Mouse (Mus musculus) adrenal gland, adult 18-20 months (tissue): ENCODE measurements around the gene Col4a6. TPM values are rescaled to one million over a fixed set of nuclear protein-coding genes. Genes with fewer than 3 reads are reported as not detected.
A peak's percentile ranks its signal among the peaks of the same experiment; 100 is the strongest.

ENCODE experiments used
- DNase-seq, 2 experiments: peaks; one replicate each; pipeline ENCODE4 v3.0.0; 2021 to 2022; ENCODE audit warnings: low spot score in 2 of 2
- long read RNA-seq, 2 experiments: library from polyadenylated mRNA; stranded (forward); transcript quantifications; one replicate each; pipeline ENCODE4 v2.0.0; 2021
- total RNA-seq, 2 experiments: library from RNA; stranded (reverse); gene quantifications; 1 replicate in 1 of 2; 2 replicates in 1 of 2; pipeline ENCODE4 v1.2.3; 2021

Gene Col4a6
- total RNA-seq, result 1 to 10 TPM in 1 of 2 experiments, under 1 TPM in 1; 0.93 to 1.1 TPM
- long read RNA-seq, experiment 1, result 0 reads
- long read RNA-seq, experiment 2, result 0 reads

DNA sequence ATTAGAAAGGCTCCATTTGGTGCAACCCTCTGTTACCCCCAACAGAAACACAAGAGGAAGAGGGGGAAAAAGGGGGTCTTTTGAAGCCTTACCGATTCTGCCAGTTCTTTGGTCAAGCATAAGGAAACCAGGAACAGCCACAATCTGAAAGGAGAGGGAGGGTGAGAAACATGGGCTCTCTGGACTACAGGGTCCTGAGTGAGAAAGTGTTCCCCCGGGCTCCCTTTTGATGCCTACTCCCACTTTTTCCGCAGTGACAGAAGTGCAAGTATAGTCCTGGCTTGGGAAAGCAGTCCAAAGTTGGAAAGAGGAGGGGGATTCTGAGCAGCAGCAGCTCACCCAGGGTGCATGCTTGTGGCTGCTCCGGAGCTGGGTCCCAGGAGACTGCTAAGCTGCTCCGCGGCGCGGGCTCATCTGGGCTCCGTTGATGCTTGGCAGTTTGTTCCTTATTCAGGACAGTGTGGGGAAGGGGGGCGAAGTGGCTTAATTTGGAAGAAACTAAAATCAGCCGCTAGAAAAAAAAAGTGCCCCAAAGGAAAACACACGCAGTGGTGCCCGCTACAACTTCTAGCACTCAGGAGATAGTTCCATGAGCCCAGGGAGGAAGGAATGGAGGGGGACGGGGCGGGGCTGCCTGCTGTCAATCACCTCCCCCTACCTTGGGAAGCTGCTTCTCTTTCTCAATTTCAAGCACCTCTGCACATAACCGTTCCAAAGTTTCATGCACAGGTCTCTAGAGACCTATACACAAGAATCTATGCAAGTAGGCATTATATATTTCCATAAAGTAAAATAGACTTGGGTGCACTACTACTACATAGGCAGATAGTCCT lies at the start of gene Col4a6:
TSS of gene Col4a6 (minus strand) at position 607 of the 833 bp plus-strand sequence.
- no peak for DNase-seq

DNA sequence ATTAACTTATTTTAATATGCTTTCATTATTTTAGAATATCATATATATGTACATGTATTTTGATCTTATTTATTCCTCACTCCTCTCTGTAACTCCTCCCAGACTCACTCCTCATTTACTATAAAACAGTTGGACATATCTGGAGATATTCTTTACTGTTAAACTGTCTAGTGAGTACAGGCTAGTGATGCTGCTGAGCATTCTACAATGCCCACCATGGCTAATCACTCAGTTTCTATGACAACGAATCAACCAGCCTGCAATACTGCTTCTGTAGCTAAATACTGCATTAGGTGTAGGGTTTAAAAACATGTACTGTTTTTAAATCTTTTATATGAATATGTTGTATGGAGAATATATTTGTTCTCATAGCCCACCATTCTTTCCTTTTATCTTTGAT lies 29.2 kb upstream of the Col4a6 start:
- DNase-seq, result no peak

DNA sequence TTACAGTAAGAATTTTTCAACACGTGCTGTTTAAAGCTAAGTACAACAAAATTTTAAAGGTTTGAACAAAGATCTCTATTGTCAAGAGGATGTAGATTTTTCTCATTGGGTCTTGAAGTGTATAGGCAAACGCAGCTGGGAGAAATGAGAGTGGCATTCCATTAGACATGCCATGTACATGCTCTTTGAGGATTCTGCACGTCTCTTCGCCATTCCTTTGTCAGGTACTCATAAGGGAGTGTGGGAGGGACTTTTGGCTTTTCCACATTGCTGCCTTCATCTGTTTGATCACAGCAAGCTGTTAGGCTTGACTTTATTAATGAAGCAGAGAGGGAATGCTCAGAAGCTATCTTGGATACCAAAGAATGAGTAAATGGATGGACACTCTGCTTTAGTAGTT lies 20.7 kb upstream of the Col4a6 start:
- DNase-seq, result no peak

DNA sequence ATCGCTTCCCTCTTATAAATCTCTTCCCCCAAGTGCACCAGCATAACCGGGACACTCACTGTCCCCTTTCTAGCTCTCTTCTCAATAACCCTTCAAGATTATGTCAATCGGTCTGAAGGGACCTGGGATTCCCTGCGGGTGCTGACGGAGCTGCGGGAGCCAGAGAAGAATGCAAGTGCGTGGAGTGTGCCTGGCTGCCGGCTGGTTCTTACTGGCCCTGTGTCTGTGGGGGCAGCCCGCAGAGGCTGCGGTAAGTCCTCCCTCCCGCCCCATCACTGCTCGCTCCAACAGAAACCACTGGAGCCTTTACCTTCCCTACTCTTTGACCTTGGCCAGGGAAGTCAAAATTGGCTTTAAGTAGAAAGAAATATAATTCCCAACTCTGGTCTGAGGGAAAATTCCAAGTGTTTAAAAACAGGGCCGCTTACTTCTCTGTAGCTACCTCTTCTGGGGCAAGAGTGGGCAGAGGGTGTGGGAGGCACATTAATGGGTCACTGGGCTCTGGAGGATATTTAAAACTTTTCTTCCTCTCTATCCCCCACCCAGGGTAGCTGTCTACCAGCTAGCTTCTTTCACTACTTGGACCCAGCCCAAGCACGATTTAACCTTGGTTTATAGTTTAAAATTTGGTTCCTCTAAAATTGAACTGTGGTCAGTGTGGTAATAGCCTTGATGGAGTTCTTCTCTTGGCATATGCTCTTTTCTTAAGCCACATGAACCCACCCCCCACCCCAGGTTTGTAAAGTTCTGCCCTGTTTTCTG lies 1.9 kb upstream of the Col4a6 start:
- DNase-seq, result no peak

DNA sequence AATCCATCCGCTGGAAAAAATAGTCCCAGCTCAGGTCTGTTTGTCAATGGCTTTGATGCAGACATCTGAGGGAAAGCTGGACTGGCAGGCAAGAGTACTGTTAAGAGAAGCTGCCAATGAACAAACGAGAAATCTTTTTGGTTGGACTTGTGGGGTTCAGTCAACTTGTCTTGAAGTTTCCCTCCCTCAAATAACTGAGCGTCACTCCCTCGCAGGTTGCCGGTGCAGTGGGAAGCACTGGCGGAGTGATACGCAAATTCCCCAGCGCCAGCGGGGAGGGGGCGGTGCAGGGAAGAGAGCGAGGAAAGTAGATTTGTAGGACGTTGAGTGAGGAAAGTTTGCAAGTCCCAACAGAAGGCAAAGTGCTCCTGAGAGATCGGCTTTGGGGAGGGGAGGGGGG lies 1.2 kb upstream of the Col4a6 start, which contains the start of gene Col4a5:
TSS of gene Col4a5 (plus strand) at position 276 of the 400 bp plus-strand sequence.
- peak; percentile 18 to 49 for DNase-seq

DNA sequence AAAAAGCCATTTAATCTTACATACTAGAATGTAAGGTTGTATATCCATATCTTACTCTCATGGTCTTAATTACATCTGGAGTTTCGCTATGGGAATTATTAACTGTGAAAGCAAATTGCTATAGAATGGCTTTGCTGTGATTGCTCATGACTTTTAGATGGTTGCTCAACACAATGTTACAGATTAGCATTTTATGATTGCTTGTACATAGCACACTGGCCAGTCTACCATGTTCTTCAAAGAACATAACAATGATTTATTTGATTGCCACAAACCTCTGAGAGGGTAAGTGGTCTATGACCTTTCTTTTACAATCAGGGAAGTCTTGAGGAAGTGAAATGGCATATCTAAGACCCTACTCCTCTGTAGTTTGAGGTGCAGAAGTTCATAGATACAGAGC lies 25.9 kb downstream of the Col4a6 start:
- no peak for DNase-seq

DNA sequence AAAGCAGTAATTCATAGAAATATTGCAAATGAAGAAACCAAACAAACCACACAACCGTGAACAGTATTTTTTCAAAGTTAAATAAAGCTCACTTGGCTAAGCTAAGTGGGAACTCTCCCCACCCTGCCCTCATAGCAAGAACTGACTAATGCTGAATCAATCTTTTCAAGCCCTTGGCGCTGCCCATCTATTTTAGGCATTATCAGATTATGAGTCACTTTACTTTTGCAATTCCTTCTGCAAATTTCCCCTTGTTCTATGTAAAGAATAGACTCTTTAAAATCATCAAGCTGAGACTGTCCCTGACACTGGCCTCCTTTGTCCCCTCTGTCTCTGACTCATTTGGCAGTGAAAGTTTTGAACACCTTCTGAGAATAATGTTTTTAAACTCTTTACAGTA lies 34.5 kb downstream of the Col4a6 start:
- no peak for DNase-seq

DNA sequence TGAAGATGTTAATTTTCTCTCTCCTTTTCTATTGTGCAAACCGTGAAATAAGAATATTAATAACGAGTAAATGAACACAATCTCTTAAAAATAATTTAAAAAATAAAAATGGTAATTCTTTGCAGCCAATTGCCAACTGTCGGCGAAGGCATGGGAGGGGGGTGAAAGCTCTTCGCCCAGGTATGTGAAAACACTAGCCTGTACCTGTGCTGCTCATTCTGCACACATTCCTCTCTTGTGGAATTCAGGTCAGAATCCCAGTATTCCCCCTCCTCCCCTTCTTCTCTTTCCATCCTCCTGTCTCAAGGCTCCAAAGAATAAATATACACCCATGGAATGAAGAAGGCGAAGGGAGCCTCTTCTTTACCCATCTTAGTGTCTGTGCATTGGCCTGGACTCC lies 37.1 kb downstream of the Col4a6 start:
- no peak for DNase-seq

DNA sequence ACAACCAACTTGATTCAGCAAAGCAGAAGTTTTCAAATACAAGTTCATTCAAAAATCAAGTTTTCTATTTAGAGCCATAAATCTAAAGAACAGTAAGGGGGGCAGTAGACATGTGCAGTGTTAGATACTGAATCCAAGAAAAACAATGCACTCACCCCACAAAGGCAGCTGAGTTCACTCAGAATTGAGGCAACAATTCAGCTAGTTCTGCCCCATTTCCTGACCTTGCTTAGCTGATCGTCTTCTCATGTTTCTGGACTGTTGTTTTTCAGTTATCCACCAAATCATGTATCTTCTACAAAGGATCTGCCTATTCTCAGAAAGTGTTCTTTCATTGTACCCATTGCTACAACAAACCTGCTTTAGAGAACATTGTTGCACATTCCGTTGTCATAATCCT lies 58.6 kb downstream of the Col4a6 start:
- no peak for DNase-seq

DNA sequence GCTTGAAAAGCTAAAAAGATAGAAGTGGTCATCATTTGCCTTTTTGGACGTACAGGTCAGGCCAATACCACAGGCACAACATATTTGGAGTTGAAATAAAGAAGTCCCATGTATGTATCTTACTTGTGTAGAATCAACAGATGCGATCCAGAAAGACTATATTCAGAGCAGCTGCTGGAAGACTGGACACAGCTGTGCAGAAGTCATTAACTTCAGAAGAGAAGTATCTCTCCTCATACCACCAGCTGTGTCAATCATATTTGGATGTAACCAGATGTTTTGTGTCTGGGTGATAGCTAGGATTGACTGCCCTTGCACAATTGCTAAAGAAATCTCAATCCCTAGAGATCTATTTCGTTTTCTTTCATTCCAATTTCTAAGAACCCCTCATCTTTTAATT lies 77.6 kb downstream of the Col4a6 start:
- no peak for DNase-seq

DNA sequence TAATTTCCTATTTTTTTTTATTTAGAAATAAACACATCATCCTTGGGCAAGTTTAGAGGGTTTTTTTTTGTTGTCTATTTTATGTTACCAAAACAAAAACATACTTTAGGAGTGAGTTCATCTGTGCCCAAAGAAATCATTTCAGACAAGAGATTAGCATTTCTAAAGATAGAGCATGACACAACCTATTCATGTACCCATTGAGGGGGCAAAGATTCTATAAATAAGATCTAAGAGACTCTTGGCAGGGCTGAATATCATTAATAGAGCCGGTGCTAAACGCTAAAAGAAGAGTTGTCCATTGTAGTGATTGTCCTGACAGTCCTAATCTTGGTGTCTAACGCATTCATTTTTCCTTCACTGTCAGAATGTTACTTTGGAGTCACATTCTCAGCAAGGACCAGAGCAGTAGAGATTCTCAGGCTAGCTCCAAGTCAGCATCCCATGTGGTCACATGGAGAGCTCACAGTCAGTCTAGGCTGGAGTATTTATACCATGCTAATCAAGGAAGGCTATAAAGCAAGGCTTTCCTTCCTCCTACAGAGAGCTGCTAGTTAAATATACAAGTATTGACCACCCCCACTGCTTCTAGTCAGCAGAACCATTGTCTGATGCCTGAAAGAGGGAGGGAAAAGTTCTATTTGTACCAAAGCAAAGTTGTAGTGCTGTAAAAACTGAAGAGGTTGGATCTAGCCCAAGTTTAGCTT lies 88.3 kb downstream of the Col4a6 start:
- no peak for DNase-seq

DNA sequence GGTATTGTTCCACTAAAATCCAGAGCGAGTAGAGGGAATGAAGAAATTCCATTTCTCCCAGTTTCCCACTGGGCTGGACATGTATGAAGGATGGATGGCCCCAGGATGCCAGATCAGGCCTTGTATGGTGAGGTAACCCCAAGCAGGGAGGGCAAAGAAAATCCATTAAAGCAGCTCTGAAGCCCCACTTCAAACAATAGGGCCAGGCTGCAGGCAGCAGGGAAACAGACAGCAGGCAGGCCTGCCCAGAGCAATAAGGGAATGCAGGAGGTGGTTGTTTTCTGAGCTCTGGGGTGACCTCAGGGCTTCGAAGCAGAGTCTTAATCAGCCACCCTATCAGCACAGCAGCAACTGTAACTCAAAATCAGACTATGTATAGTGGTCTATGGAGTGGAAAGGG lies 89.2 kb downstream of the Col4a6 start:
- DNase-seq, result no peak

DNA sequence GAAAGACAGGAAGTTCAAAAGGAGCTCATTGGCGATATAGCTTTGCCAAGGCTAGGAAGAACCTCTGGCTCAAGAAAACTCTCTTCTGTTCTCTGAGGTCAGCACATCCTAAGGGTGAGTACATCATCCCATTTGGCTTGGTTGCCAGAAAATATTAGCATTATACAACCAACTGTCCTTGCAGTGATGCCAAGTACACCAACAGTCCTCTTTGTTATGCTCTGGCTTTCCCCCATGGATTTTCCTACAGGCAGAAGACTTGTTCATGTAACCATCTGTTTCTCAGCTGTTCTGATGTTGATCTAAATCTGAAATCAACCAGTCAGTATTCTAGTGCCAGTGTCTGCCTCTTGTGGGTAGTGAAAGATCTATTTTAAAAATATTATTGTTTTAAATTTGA lies 103.6 kb downstream of the Col4a6 start:
- DNase-seq, result no peak

DNA sequence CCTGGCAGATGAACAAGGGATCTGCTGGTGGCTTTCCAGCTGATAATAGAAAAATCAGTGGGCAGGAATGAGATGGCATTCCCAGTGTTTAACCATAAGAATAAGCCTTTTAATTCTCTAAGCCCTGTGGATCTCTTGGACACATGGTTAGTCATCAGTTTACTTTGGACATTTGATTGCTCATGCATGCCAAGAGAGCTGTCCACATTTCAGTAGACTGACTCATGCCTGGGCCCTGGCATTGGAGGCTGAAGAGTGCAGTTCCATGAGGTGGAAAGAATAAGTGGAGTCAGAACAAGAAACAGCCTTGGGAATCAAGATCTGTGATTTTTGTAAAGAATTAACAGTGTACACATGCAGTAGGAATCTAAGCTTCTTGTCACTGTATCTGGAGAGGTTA lies 110.5 kb downstream of the Col4a6 start:
- DNase-seq, result no peak

DNA sequence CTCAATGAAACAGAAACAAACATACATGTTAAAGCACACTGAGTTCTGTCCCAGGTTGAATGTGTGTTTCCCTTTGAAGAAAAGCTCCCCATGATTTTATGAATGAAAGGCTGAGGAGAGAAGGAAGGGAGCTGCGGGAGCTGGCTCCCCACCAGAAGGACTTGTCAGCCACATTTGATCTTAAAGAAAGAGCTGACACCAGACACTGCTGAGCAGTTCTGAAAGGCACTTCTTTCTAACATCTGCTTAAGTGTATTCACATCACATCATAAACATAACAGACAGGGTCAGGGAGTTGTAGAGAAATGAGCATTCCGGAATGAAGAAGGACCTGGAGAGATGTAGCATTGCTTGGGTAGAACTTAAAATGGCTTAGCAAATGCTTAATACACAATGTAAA lies 132.5 kb downstream of the Col4a6 start:
- no peak for DNase-seq

DNA sequence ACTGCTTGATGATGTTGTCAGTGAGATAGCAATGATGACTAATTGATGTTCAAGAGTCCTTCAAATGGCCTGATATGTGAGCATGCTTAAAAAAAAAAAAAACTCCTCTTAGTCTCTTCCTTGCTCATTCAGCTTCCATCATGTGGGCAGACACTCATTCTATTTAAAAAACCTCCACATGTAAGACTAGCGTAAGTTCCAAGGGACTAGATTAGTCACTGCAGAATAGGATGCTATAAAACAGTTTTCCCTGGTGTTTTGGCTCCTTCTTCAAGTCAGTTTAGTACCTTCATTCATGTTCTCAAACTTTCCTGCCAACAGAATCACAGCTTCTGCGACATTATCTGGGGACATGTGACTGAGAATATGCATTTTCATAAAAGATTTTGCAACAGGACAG lies 145.8 kb downstream of the Col4a6 start:
- DNase-seq, result no peak

DNA sequence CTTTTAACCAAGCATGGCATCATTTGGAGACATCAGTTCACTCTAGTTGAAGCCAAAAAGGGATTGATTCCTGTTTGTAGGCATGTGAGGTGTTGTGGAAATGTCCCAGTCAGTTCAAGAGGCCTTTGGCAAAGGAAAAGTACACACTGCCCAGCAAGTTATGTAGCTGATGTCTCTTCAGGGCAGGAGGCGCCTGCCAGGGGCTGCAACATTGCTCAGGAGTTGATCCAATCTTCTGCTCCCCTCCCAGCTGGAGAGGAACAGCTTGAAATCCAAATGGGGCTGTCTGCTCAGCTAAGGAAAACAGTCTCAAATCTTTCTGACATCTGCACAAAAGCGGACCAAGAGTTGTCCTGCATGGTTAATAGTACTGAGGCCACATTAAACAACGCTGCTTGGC lies 149.7 kb downstream of the Col4a6 start:
- DNase-seq, result no peak

DNA sequence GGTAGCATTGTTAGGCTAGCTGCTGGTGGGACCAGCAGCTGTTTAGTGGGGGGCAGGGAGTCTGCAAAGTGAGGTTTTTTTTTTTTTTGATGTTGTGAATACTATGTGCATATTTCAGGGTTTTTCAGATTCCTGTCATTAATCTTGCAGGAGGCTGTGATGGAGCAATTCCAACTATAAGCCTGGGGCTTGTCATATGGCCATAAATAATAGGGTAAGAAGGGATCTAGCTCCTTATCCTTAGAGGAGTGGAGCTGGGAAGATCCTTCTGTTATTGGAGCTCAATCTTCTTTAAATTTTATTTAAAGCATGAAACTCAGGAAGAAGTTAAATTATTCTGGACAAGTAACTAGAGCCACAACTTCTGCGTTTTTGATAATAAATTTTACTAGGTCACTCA lies 157.7 kb downstream of the Col4a6 start:
- DNase-seq, result no peak

DNA sequence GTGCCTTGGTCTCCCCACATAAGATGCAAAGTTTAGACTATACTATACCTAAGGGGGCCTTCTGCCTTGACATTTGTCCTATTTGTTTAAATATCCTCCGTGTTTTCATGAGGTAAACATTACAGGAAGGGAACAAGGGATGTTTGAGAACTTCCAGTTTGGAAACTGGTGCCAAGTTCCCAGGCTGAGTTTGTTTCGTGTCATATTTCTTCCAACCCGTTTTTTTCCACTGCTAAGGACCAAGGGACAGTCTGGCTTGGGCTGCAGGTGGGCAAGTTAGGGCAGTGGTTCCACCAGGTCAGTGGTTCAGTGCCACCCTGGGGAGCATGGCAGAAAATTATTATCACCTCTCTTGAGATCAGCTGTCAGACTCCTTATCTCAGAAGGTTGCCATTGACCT lies 158.1 kb downstream of the Col4a6 start:
- no peak for DNase-seq

DNA sequence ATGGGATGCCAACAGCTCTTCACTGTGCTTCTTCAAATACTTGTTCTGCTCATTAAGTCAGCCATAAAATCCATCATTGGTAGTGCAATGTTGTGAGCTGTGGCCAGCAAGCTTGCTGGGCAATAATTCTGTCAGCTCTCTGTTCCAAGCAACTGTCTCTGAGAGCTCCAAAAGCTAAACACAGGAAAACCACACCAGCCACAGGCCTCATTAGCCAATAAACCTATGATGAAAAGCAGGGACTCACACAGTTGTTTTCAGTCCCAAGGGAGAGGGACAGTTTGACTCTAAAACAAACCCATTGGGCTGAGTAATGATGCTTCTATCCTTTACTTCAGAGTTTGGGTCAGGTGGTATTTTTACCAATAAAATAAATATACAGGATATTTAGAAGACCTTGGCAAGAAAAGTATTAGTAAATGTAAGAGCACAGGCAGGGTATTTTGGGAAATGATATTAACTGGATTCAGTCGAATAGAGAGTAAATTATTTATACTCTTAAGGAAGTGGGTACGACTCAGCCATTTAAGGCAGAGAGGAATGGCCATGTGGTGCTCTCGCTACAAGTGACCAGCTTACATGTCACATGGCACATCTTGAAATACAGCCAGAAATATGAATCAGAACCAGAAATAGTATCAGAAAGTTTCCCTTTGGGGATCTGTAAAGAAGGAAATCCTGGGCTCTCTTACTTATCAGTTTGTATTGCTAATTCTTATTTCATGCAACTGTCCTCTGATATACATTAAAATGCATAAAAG lies 181.0 kb downstream of the Col4a6 start:
- no peak for DNase-seq

DNA sequence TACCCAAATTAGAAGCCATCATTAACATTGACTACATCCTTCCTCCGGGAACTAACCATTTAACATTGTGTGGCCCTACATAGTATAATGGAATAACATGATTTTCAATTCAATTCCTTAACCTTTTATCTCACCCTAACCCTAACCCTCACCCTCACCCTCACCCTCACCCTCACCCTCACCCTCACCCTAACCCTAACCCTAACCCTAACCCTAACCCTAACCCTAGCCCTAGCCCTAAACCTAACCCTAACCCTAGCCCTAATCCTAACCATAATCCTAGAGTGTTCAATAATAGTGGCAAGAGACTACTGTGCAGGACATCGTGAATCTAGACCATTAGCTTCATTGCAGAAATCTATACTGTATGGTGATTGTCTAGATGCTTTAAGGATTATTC lies 197.5 kb downstream of the Col4a6 start:
- DNase-seq, result no peak
